Mouse (Mus musculus): ENCODE data around the gene Kat8.

The Kat8 gene

DNA sequence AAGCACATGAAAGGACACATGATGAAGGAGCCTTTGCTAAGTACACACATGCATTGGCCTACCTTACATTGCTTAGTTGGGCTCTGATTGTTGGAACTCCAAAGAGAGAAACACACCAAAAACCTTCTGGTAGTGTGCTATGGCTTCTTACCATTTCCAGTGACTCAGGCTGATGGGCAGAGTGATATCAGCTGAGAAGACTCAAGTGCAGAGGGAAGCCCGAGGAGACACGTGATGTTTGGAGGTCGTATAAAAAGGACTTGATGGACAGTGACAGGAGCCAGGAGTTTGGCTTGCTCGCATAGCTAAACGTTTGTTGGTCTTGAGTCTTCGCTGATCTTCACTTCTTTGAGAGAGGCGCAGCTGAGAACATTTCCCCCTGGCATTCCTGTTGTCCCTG lies 14.8 kb upstream of the Kat8 start:
- no peak for DNase-seq (ENCODE audit: low spot score)

- no peak for DNase-seq (ENCODE audit: low spot score)
Observed at GRCm38 (mm10) chr7:127898179-127898956, 13.9 kb upstream of the Kat8 start.

DNA sequence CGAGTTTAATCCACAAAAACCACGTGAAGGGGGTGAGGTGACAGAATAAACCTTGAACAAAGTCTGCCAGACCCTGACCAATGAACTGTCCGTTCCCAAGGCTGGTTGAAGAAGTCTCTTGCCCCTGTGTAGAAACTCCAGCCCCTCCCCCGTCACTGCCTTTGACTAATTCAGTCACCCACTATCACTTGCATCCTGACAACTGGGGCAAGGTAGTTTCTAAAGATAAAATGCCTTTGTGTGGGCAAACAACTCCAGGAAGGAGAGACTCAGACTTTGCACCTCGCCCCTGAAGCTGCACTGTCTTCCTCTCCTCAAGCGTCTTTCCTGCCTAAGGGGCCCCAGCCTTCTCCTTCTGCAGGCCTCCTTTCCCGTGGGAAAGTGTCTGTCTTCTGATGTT lies 12.3 kb upstream of the Kat8 start:
- DNase-seq (ENCODE audit: low spot score): no peak

DNA sequence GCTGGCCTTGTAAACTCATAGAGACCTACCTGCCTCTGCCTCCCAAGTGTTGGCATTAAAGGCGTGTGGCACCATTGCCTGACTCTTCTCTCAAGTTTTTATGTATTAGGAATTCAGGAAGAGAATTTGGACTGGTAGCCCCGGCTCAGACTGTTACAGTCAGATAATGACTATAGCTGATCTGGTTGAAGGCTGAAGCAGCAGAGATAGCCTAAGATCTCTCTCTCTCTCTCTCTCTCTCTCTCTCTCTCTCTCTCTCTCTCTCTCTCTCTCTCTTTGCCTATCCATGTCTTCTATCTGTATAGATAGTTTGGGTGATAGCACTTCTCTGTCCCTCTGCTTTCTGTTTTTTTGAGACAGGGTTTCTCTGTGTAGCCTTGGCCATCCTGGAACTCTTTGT lies 10.5 kb upstream of the Kat8 start:
- no peak for DNase-seq (ENCODE audit: low spot score)

- peak; percentile 80 for DNase-seq (ENCODE audit: low spot score)
Observed at GRCm38 (mm10) chr7:127903971-127904796, 8.1 kb upstream of the Kat8 start, which contains the start of gene Bckdk. Bckdk (plus strand) TSS chr7:127904082.

GRCm38 (mm10) chr7:127907939-127908338 lies 4.4 kb upstream of the Kat8 start:
- DNase-seq (ENCODE audit: low spot score): no peak

DNA sequence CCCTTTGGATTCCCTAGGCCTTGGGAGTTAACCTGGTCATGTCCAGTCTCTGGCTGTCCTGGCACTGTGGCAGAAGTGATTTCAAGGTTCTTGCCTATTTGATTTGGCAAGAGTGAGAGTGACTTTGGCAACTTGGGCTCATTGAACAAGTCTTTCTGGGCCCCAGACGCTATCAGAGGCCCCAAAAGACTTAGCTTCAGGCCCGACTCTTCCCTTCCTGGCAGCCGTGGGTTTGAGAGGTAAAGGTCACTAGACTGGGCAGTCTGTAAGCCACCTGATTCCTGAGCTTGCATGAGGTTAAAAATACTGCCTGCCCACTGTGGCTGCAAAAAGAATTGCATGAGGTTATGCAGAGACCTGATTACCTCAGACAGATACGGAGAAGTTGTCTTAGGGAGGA lies 3.7 kb upstream of the Kat8 start:
- no peak for DNase-seq (ENCODE audit: low spot score)

DNA sequence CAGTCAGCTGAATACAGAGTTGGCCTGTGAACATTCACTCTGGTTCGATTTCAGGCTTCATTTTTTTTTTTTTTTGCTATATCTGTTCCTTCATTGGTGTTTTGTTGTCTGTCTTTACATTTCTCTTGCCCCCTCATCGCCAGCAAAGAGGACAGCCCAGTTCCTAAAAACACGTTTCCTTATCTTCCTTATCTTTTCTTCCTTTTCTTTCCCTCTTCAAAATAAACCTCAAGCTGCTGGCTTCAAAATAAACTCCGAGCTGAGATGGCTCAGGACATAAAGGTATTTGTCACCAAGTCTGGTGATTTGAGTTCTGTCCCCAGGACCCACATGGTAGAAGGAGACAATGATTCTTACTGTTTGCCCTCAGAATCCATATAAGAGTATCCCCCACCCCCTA lies 622 bp downstream of the Kat8 start:
- no peak for DNase-seq (ENCODE audit: low spot score)

DNA sequence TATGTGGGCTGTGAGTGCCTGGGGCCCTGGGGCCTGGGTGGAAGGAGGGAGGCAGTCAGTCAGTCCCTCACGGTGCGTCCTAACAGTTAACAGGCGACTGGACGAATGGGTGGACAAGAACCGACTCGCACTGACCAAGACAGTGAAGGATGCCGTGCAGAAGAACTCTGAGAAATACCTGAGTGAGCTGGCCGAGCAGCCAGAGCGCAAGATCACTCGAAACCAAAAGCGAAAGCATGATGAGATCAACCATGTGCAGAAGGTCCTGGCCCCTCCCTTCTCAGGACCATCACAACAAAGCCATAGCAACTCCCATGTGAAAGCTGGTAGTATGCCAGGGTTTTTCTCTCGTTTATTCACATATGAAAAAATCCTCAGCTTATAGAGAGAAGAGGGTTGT lies 3.0 kb downstream of the Kat8 start:
- DNase-seq (ENCODE audit: low spot score): no peak

GRCm38 (mm10) chr7:127918203-127918602 lies 5.9 kb downstream of the Kat8 start:
- DNase-seq (ENCODE audit: low spot score): peak; percentile 64

DNA sequence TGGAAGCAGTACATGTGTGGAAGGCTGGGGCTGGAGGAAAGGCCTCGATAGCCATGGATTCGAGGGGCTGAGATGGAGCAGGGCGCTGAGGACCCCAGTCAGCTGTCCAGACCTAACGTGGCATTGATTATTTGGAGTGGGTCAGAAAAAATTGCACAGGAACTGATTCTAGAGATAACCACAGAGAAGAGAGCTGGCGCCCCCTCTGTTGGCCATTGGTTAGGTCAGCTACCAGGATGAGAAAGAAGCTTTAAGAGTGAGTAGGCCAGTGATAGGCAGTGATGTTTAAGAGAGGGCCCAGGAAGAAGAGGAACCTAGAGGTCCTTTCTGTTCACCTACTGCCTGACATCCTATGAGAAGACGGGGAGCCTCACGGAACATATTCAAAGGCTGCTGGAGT lies 7.0 kb downstream of the Kat8 start:
- DNase-seq (ENCODE audit: low spot score): no peak

DNA sequence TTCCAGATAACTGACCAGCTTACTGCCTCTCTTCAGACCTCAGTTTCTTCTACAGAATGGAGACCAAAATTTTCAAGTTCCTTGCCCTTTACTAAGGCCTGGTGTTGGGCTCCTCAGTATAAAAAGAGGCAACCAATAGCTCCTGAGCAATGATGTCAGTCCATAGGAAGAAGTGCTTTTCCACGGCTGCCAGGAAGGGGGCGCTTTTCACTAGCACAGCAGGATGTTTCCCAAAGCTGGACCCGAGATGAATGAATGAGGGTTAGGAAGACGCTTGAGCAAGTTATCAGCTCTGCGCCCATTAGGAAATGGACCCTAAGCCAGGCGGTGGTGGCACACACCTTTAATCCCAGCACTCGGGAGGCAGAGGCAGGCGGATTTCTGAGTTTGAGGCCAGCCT lies 9.2 kb downstream of the Kat8 start:
- peak; percentile 61 for DNase-seq (ENCODE audit: low spot score)

GRCm38 (mm10) chr7:127922451-127923275 lies 10.3 kb downstream of the Kat8 start:
- DNase-seq (ENCODE audit: low spot score): peak; percentile 36

GRCm38 (mm10) chr7:127923714-127924113 lies 11.4 kb downstream of the Kat8 start:
- no peak for DNase-seq (ENCODE audit: low spot score)

GRCm38 (mm10) chr7:127925252-127925651 lies 12.9 kb downstream of the Kat8 start:
- peak; percentile 86 for DNase-seq (ENCODE audit: low spot score)

- no peak for DNase-seq (ENCODE audit: low spot score)
Observed at GRCm38 (mm10) chr7:127926066-127926465, 13.8 kb downstream of the Kat8 start.

GRCm38 (mm10) chr7:127926846-127927245 lies 14.5 kb downstream of the Kat8 start:
- no peak for DNase-seq (ENCODE audit: low spot score)

GRCm38 (mm10) chr7:127927726-127928125 lies 15.4 kb downstream of the Kat8 start:
- DNase-seq (ENCODE audit: low spot score): no peak

- DNase-seq (ENCODE audit: low spot score): peak; percentile 48
Observed at GRCm38 (mm10) chr7:127928596-127928995, 16.3 kb downstream of the Kat8 start.

GRCm38 (mm10) chr7:127929923-127930322 lies 17.6 kb downstream of the Kat8 start, which contains the start of gene Prss8:
Prss8 (minus strand) TSS chr7:127930104.
- peak; percentile 91 for DNase-seq (ENCODE audit: low spot score)

- no peak for DNase-seq (ENCODE audit: low spot score)
Observed at GRCm38 (mm10) chr7:127930636-127931035, 18.3 kb downstream of the Kat8 start.

All from lung, postnatal 25 days (tissue).